In the genomic region with DNA sequence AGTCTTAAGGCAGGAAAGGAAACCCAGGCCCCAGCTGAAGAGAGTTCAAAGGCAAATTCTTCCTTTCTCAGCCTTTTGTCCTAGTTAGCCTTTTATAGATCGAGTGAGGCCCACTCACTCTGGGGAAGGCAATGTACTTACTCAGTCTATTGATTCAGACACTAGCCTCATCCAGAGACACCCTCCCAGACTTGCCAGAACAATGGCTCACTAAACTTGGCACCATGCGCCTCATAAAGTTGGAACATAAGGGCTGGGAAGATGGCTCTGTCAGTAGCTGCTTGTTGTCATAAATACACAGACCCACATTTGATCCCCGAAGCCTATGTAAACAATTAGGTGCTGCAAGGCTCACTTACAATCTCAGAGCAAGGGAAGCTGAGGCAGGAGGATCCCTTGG, we compare ENCODE assay signal across 12 mouse cellular contexts.
"Had no signal": no experiment of that assay in that cellular context is flagged by ENCODE, and none has a peak within 500 bp of the region (broad histone marks: within the 10 kb centered on the region; RNA-seq: fewer than 3 reads in every experiment).

No protein-coding gene starts in this region.

- DNase-seq: kidney, adult 2 months; kidney, postnatal 10 days; kidney, postnatal 36 days; liver, embryonic 13.5 days; lung, adult 2 months; lung, postnatal 14 days; lung, postnatal 4 days; right cerebral cortex, postnatal 25 days; thymus, adult 18-20 months; thymus, postnatal 36 days had no signal

- ATAC-seq: intestine, postnatal 0 days; midbrain, embryonic 15.5 days had no signal
